Mouse (Mus musculus): ENCODE measurements around the gene Rnf217. TPM values are rescaled to one million over a fixed set of nuclear protein-coding genes. Genes with fewer than 3 reads are reported as not detected.

Gene Rnf217
- polyA plus RNA-seq, 1 experiment = 3.9 TPM

GRCm38 (mm10) chr10:31553302-31553701, 55.7 kb downstream of the Rnf217 start:
- no peaks in the 10 kb centered on the region for H3K27me3 ChIP-seq (ENCODE audit: control insufficient read depth, insufficient read depth, low read length)
- H3K4me1 ChIP-seq (ENCODE audit: control insufficient read depth, insufficient read depth, low read length) = no peaks in the 10 kb centered on the region; the same call in 1 of the 2 replicates
- H3K4me3 ChIP-seq (replicated peaks; ENCODE audit: insufficient read depth, low read depth, low read length) = no peak overlapping the region
- no peak for TF ChIP-seq CTCF (IDR thresholded peaks at IDR 0.05; ENCODE audit: borderline replicate concordance, insufficient read depth, low read depth, low read length)
- TF ChIP-seq POLR2A (IDR thresholded peaks at IDR 0.05; ENCODE audit: borderline replicate concordance, insufficient read depth, low read length) = no peak
- DNase-seq = peak in 1 of 2 experiments; percentile 17
- WGBS = 78% methylated on average over 4 of the region's 4 CpGs
- no peak overlapping the region for H3K27ac ChIP-seq (ENCODE audit: insufficient read depth, low read length)

- H3K4me1 ChIP-seq (ENCODE audit: control insufficient read depth, insufficient read depth, low read length) = no peaks in the 10 kb centered on the region; the same call in 1 of the 2 replicates
- H3K4me3 ChIP-seq (replicated peaks; ENCODE audit: insufficient read depth, low read depth, low read length) = no peak overlapping the region
- TF ChIP-seq CTCF (IDR thresholded peaks at IDR 0.05; ENCODE audit: borderline replicate concordance, insufficient read depth, low read depth, low read length) = no peak
- no peak for TF ChIP-seq POLR2A (IDR thresholded peaks at IDR 0.05; ENCODE audit: borderline replicate concordance, insufficient read depth, low read length)
- no peaks in the 10 kb centered on the region for H3K27me3 ChIP-seq (ENCODE audit: control insufficient read depth, insufficient read depth, low read length)
- H3K27ac ChIP-seq (ENCODE audit: insufficient read depth, low read length) = no peak overlapping the region
- 81% methylated on average over 7 of the region's 7 CpGs for whole genome bisulfite sequencing
- DNase-seq = no peak
Observed at GRCm38 (mm10) chr10:31551850-31552249, 57.1 kb downstream of the Rnf217 start.

GRCm38 (mm10) chr10:31551362-31551761, 57.6 kb downstream of the Rnf217 start:
- no peak for DNase-seq
- Histone ChIP-seq H3K27me3 (ENCODE audit: control insufficient read depth, insufficient read depth, low read length) (no peaks in the 10 kb centered on the region), H3K4me1 (ENCODE audit: control insufficient read depth, insufficient read depth, low read length) (no peaks in the 10 kb centered on the region; the same call in 1 of the 2 replicates), H3K4me3 (replicated peaks; ENCODE audit: insufficient read depth, low read depth, low read length) (no peak overlapping the region), H3K27ac (ENCODE audit: insufficient read depth, low read length) (no peak overlapping the region)
- TF ChIP-seq POLR2A (IDR thresholded peaks at IDR 0.05; ENCODE audit: borderline replicate concordance, insufficient read depth, low read length) (no peak), CTCF (IDR thresholded peaks at IDR 0.05; ENCODE audit: borderline replicate concordance, insufficient read depth, low read depth, low read length) (no peak)
- 2% methylated on average over 1 of the region's 1 CpGs for WGBS

- no peaks in the 10 kb centered on the region for H3K4me1 ChIP-seq (ENCODE audit: control insufficient read depth, insufficient read depth, low read length)
- H3K4me3 ChIP-seq (replicated peaks; ENCODE audit: insufficient read depth, low read depth, low read length) = no peak overlapping the region
- no peaks in the 10 kb centered on the region for H3K27me3 ChIP-seq (ENCODE audit: control insufficient read depth, insufficient read depth, low read length)
- no peak for DNase-seq
- WGBS = 86% methylated on average over 2 of the region's 2 CpGs
- no peak overlapping the region for H3K27ac ChIP-seq (ENCODE audit: insufficient read depth, low read length)
- no peak for TF ChIP-seq POLR2A (IDR thresholded peaks at IDR 0.05; ENCODE audit: borderline replicate concordance, insufficient read depth, low read length)
- no peak for TF ChIP-seq CTCF (IDR thresholded peaks at IDR 0.05; ENCODE audit: borderline replicate concordance, insufficient read depth, low read depth, low read length)
Observed at GRCm38 (mm10) chr10:31547156-31547555, 61.8 kb downstream of the Rnf217 start.

GRCm38 (mm10) chr10:31544149-31544942, 64.6 kb downstream of the Rnf217 start:
- no peaks in the 10 kb centered on the region for H3K4me1 ChIP-seq (ENCODE audit: control insufficient read depth, insufficient read depth, low read length)
- TF ChIP-seq POLR2A (IDR thresholded peaks at IDR 0.05; ENCODE audit: borderline replicate concordance, insufficient read depth, low read length) (no peak), CTCF (IDR thresholded peaks at IDR 0.05; ENCODE audit: borderline replicate concordance, insufficient read depth, low read depth, low read length) (no peak)
- no peak for DNase-seq
- H3K27ac ChIP-seq (ENCODE audit: insufficient read depth, low read length) = no peak overlapping the region
- H3K27me3 ChIP-seq (ENCODE audit: control insufficient read depth, insufficient read depth, low read length) = no peaks in the 10 kb centered on the region
- H3K4me3 ChIP-seq (replicated peaks; ENCODE audit: insufficient read depth, low read depth, low read length) = no peak overlapping the region
- WGBS = 88% methylated on average over 6 of the region's 6 CpGs

- WGBS = 94% methylated on average over 4 of the region's 4 CpGs
- no peak for DNase-seq
- no peak for TF ChIP-seq POLR2A (IDR thresholded peaks at IDR 0.05; ENCODE audit: borderline replicate concordance, insufficient read depth, low read length)
- no peak for TF ChIP-seq CTCF (IDR thresholded peaks at IDR 0.05; ENCODE audit: borderline replicate concordance, insufficient read depth, low read depth, low read length)
- H3K27me3 ChIP-seq (ENCODE audit: control insufficient read depth, insufficient read depth, low read length) = no peaks in the 10 kb centered on the region
- H3K4me3 ChIP-seq (replicated peaks; ENCODE audit: insufficient read depth, low read depth, low read length) = no peak overlapping the region
- no peak overlapping the region for H3K27ac ChIP-seq (ENCODE audit: insufficient read depth, low read length)
- H3K4me1 ChIP-seq (ENCODE audit: control insufficient read depth, insufficient read depth, low read length) = no peaks in the 10 kb centered on the region
Observed at GRCm38 (mm10) chr10:31540518-31540917, 68.5 kb downstream of the Rnf217 start.

GRCm38 (mm10) chr10:31539351-31539750, 69.6 kb downstream of the Rnf217 start:
- DNase-seq = no peak
- Histone ChIP-seq H3K4me1 (ENCODE audit: control insufficient read depth, insufficient read depth, low read length) (no peaks in the 10 kb centered on the region), H3K27me3 (ENCODE audit: control insufficient read depth, insufficient read depth, low read length) (no peaks in the 10 kb centered on the region), H3K4me3 (replicated peaks; ENCODE audit: insufficient read depth, low read depth, low read length) (no peak overlapping the region), H3K27ac (ENCODE audit: insufficient read depth, low read length) (no peak overlapping the region)
- TF ChIP-seq POLR2A (IDR thresholded peaks at IDR 0.05; ENCODE audit: borderline replicate concordance, insufficient read depth, low read length) = no peak
- TF ChIP-seq CTCF (IDR thresholded peaks at IDR 0.05; ENCODE audit: borderline replicate concordance, insufficient read depth, low read depth, low read length) = no peak
- WGBS = 87% methylated on average over 2 of the region's 2 CpGs

GRCm38 (mm10) chr10:31538721-31539120, 70.3 kb downstream of the Rnf217 start:
- 73% methylated on average over 3 of the region's 3 CpGs for WGBS
- H3K27ac ChIP-seq (ENCODE audit: insufficient read depth, low read length) = no peak overlapping the region
- no peak overlapping the region for H3K4me3 ChIP-seq (replicated peaks; ENCODE audit: insufficient read depth, low read depth, low read length)
- H3K4me1 ChIP-seq (ENCODE audit: control insufficient read depth, insufficient read depth, low read length) = no peaks in the 10 kb centered on the region
- TF ChIP-seq CTCF (IDR thresholded peaks at IDR 0.05; ENCODE audit: borderline replicate concordance, insufficient read depth, low read depth, low read length) (no peak), POLR2A (IDR thresholded peaks at IDR 0.05; ENCODE audit: borderline replicate concordance, insufficient read depth, low read length) (no peak)
- H3K27me3 ChIP-seq (ENCODE audit: control insufficient read depth, insufficient read depth, low read length) = no peaks in the 10 kb centered on the region
- no peak for DNase-seq

All from cerebellum, adult 2 months (tissue).